Mouse (Mus musculus) lung, postnatal 25 days (tissue): ENCODE data around the gene Cadm1.
A peak's percentile ranks its signal among the peaks of the same experiment; 100 is the strongest.

Experiments used
- DNase-seq: peaks from one replicate; pipeline ENCODE4 v3.0.0; 2022; ENCODE audit warnings: low spot score

Gene Cadm1

GRCm38 (mm10) chr9:47674766-47675713 is 145.1 kb downstream of the Cadm1 start:
- DNase-seq = peak; percentile 58

GRCm38 (mm10) chr9:47686881-47687280 is 156.9 kb downstream of the Cadm1 start:
- DNase-seq = no peak

- DNase-seq = no peak
Observed at GRCm38 (mm10) chr9:47687604-47688003, 157.6 kb downstream of the Cadm1 start.

GRCm38 (mm10) chr9:47688297-47688696 is 158.3 kb downstream of the Cadm1 start:
- DNase-seq = peak; percentile 24

GRCm38 (mm10) chr9:47692911-47693310 is 162.9 kb downstream of the Cadm1 start:
- DNase-seq = no peak

- DNase-seq = peak; percentile 67
Observed at GRCm38 (mm10) chr9:47699026-47699425, 169.1 kb downstream of the Cadm1 start.

- no peak for DNase-seq
Observed at GRCm38 (mm10) chr9:47700021-47700420, 170.0 kb downstream of the Cadm1 start.

- DNase-seq = no peak
Observed at GRCm38 (mm10) chr9:47703026-47703876, 173.3 kb downstream of the Cadm1 start.

GRCm38 (mm10) chr9:47706341-47706740 is 176.4 kb downstream of the Cadm1 start:
- DNase-seq = no peak

- no peak for DNase-seq
Observed at GRCm38 (mm10) chr9:47707326-47707725, 177.4 kb downstream of the Cadm1 start.

GRCm38 (mm10) chr9:47708299-47708698 is 178.3 kb downstream of the Cadm1 start:
- DNase-seq = peak; percentile 81

GRCm38 (mm10) chr9:47710946-47711345 is 181.0 kb downstream of the Cadm1 start:
- no peak for DNase-seq

- no peak for DNase-seq
Observed at GRCm38 (mm10) chr9:47714541-47714940, 184.6 kb downstream of the Cadm1 start.

- DNase-seq = no peak
Observed at GRCm38 (mm10) chr9:47715415-47715814, 185.4 kb downstream of the Cadm1 start.

- no peak for DNase-seq
Observed at GRCm38 (mm10) chr9:47716883-47717282, 186.9 kb downstream of the Cadm1 start.

GRCm38 (mm10) chr9:47727611-47728010 is 197.6 kb downstream of the Cadm1 start:
- no peak for DNase-seq

- DNase-seq = no peak
Observed at GRCm38 (mm10) chr9:47728852-47729251, 198.9 kb downstream of the Cadm1 start.

GRCm38 (mm10) chr9:47730247-47730646 is 200.3 kb downstream of the Cadm1 start:
- no peak for DNase-seq

- peak; percentile 21 for DNase-seq
Observed at GRCm38 (mm10) chr9:47733780-47734451, 203.9 kb downstream of the Cadm1 start.

- DNase-seq = no peak
Observed at GRCm38 (mm10) chr9:47734905-47735304, 204.9 kb downstream of the Cadm1 start.

GRCm38 (mm10) chr9:47738799-47739198 is 208.8 kb downstream of the Cadm1 start:
- DNase-seq = no peak

- DNase-seq = no peak
Observed at GRCm38 (mm10) chr9:47739276-47739675, 209.3 kb downstream of the Cadm1 start.
